Mouse (Mus musculus): ENCODE data around the gene Col18a1.

DNA sequence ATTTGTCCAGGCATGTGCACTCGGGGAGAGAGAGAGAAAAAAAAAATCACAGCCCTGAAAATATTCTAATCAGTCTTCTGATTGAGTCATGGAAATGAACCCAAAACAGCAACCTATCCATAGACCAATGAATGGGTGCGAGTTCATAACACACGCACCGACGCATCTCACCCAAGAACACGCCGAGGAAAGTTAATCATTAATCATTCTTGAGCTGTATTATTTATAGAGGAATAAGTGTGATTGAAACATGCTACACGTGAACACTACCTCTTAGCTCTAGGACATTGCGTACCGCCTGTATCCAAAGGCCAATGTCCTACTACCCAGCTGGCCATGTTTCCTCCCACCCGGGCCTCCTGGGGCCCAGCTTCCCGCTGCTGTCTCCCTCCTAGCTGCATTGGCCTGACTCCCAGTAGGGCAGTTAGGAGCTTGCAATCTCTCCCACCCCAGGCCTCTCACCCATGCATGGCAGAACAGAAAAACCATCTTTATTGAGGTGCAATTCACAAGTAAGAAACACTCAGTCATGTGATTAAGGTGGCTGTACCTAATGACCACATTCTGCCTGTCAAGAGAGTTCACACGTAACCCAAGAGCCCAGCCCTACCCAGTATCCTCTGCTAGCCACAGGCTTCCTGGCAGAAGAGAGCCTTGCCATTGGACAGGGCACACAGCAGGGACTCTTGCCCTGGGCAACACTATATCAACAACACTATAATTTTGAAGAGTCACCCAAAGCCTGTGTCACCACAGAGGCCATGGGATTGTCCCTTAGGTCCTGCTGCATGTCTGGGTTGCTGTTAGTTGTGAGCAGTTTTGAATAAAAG lies 143.8 kb downstream of the Col18a1 start:
- TF ChIP-seq CTCF (IDR thresholded peaks at IDR 0.05; ENCODE audit: extremely low read depth, insufficient read length, insufficient replicate concordance, low read depth, low read length) (no peak), POLR2A (IDR thresholded peaks at IDR 0.05; ENCODE audit: low read depth, low read length) (no peak)

All from small intestine, adult 2 months (tissue).